Comparison of ENCODE assay signal across 10 mouse cellular contexts in the genomic region with DNA sequence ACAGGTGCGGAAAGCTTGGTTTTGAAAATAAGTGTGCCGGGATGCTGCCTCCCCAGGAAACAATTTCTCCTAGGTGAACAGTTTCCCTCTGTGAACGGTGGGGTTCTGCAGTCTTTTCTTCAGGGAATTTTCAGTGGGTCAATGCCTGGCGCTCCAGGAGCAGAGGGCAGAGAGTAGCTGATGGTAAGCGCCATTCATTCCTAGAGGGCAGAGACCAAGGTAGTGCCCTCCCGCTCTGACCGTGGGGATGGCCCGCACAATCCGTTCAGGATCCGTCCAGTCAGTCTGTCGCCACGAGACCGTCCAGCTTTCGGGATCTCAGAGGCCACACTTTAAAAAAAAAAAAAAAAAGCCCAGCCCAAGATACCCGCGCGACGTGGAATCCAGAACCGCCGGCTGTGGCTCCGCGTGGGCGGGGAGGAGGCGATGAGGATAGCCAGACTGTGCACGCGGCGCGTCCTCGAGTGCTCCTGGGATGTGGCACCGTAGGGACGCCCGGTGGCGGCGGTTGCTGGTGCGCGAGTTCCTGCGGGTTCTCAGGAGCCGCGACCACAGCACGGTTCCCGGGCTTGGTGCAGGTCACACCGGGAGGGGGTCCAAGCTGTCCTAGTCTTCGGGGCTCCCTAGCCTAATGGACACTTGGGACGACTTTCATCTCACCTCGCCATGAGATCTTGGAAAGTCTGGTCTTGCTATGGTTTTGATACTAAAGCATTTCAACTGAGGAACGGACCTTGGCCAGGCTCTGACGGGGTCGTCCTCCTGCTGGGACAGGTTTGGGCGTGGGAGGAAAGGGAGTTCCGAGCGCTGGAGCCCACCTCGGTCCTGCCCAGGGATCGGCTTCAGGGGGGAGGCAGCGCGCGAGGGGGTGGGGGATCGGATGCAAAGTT. TPM values are rescaled to one million over a fixed set of nuclear protein-coding genes. Genes with fewer than 3 reads are reported as not detected.
DNase-seq lines count a peak whose midpoint lies in the region; ATAC-seq lines count a peak whose summit lies in the region.
"Had no signal": no experiment of that assay in that cellular context is flagged by ENCODE, and none has a peak within 500 bp of the region (broad histone marks: within the 10 kb centered on the region; RNA-seq: fewer than 3 reads in every experiment).

No protein-coding gene starts in this region.

- DNase-seq in kidney, adult 11 months, result no peak
- peak; percentile 58 for DNase-seq in embryo, embryonic 11 days
- no peak for DNase-seq in layer of hippocampus, adult 9-11 months
- DNase-seq in frontal cortex, adult 2 months (ENCODE audit: extremely low spot score in 1 of 2, low spot score in 1 of 2), result no peak

- no peak for ATAC-seq in kidney, embryonic 14.5 days (ENCODE audit: low FRiP score, low TSS enrichment)
- ATAC-seq in hindbrain, embryonic 16.5 days, result no peak
- ATAC-seq in neural tube, embryonic 12.5 days (ENCODE audit: low FRiP score, low read depth), result no peak
- no peak for ATAC-seq in monocyte, adult 5-6 weeks (replicated peaks; ENCODE audit: insufficient number of reproducible peaks, low FRiP score, low TSS enrichment, poor library complexity, severe bottlenecking)

- no peaks in the 10 kb centered on the region for H3K36me3 ChIP-seq in kidney, embryonic 14.5 days (ENCODE audit: control insufficient read depth, insufficient read depth, low read length)
- H3K36me3 ChIP-seq in hindbrain, embryonic 16.5 days (ENCODE audit: control insufficient read depth, insufficient read depth, low read length), result no peaks in the 10 kb centered on the region
- no peaks in the 10 kb centered on the region for H3K36me3 ChIP-seq in neural tube, embryonic 12.5 days

- no peak overlapping the region for H3K27ac ChIP-seq in kidney, embryonic 14.5 days (ENCODE audit: low read depth, low read length)
- no peak overlapping the region for H3K27ac ChIP-seq in hindbrain, embryonic 16.5 days (ENCODE audit: low read depth, low read length)
- no peak overlapping the region for H3K27ac ChIP-seq in neural tube, embryonic 12.5 days

- WGBS in kidney, embryonic 14.5 days, result 2% methylated on average over 54 of the region's 57 CpGs
- WGBS in hindbrain, embryonic 16.5 days, result 1% methylated on average over 52 of the region's 57 CpGs
- WGBS in neural tube, embryonic 12.5 days, result 1% methylated on average over 57 of the region's 57 CpGs

- peaks cover 16% of the 10 kb centered on the region; the same call in 1 of the 2 replicates for H3K4me1 ChIP-seq in kidney, embryonic 14.5 days (ENCODE audit: control insufficient read depth, insufficient read depth, low read length)
- H3K4me1 ChIP-seq in hindbrain, embryonic 16.5 days (ENCODE audit: control insufficient read depth, insufficient read depth, low read depth, low read length), result peaks cover 17% of the 10 kb centered on the region
- H3K4me1 ChIP-seq in neural tube, embryonic 12.5 days, result peaks cover 24% of the 10 kb centered on the region

- H3K4me2 ChIP-seq in kidney, embryonic 14.5 days (replicated peaks; ENCODE audit: low read depth, low read length), result peak overlapping the region; percentile 27
- H3K4me2 ChIP-seq in hindbrain, embryonic 16.5 days (ENCODE audit: low read length), result peak overlapping the region; percentile 20
- peak overlapping the region; percentile 44 for H3K4me2 ChIP-seq in neural tube, embryonic 12.5 days (replicated peaks)

- peak overlapping the region; percentile 25 for H3K4me3 ChIP-seq in kidney, embryonic 14.5 days (ENCODE audit: low read length)
- H3K4me3 ChIP-seq in hindbrain, embryonic 16.5 days (ENCODE audit: low read length), result peak overlapping the region; percentile 10; the same call in 1 of the 2 replicates
- H3K4me3 ChIP-seq in neural tube, embryonic 12.5 days, result peak overlapping the region; percentile 13; the same call in 1 of the 2 replicates
- H3K4me3 ChIP-seq: erythroblast, embryonic 14.5 days had no signal

- H3K9me3 ChIP-seq in kidney, embryonic 14.5 days (ENCODE audit: control insufficient read depth, low read length), result no peaks in the 10 kb centered on the region
- H3K9me3 ChIP-seq in hindbrain, embryonic 16.5 days (ENCODE audit: control insufficient read depth, low read length), result no peaks in the 10 kb centered on the region
- H3K9me3 ChIP-seq in neural tube, embryonic 12.5 days, result no peaks in the 10 kb centered on the region

- peaks cover 61% of the 10 kb centered on the region for H3K27me3 ChIP-seq in kidney, embryonic 14.5 days (ENCODE audit: control insufficient read depth, insufficient read depth, low read length)
- H3K27me3 ChIP-seq in hindbrain, embryonic 16.5 days (replicated peaks; ENCODE audit: control insufficient read depth, insufficient read depth, low read length), result peaks cover 45% of the 10 kb centered on the region
- H3K27me3 ChIP-seq in neural tube, embryonic 12.5 days (replicated peaks), result peaks cover 70% of the 10 kb centered on the region

- no peak overlapping the region for H3K9ac ChIP-seq in kidney, embryonic 14.5 days (ENCODE audit: low read depth, low read length)
- no peak overlapping the region for H3K9ac ChIP-seq in hindbrain, embryonic 16.5 days (ENCODE audit: low read depth, low read length)
- H3K9ac ChIP-seq in neural tube, embryonic 12.5 days, result no peak overlapping the region

RNA-seq across cellular contexts. Expression of gene Foxd4, which starts 3.7 kb away (rescaled TPM):
- polyA plus RNA-seq in kidney, embryonic 14.5 days (2014; fragmentation: Nextera tagmentation; extraction: Ambion mirVana), result not detected in 2 replicates
- 0.27 TPM in 1 of 2 replicates, not detected in the other for polyA plus RNA-seq in hindbrain, embryonic 16.5 days (2015; fragmentation: Nextera tagmentation; extraction: Ambion mirVana)
- polyA plus RNA-seq in neural tube, embryonic 12.5 days (2016; fragmentation: Nextera tagmentation; extraction: Ambion mirVana), result not detected in 2 replicates
- not detected in 3 replicates for total RNA-seq in monocyte, adult 5-6 weeks (2017)
- not detected in 2 replicates for polyA plus RNA-seq in frontal cortex, adult 2 months (2012; rRNA removed)
- total RNA-seq: MEL had no signal
- polyA plus RNA-seq: erythroblast, embryonic 14.5 days had no signal

RNA-seq across cellular contexts. Expression of gene Gm10053, which starts 21.8 kb away (rescaled TPM):
- polyA plus RNA-seq in kidney, embryonic 14.5 days (2014; fragmentation: Nextera tagmentation; extraction: Ambion mirVana), result 307 and 366 TPM in 2 replicates
- polyA plus RNA-seq in hindbrain, embryonic 16.5 days (2015; fragmentation: Nextera tagmentation; extraction: Ambion mirVana), result 292 and 322 TPM in 2 replicates
- 237 and 247 TPM in 2 replicates for polyA plus RNA-seq in neural tube, embryonic 12.5 days (2016; fragmentation: Nextera tagmentation; extraction: Ambion mirVana)
- total RNA-seq in monocyte, adult 5-6 weeks (2017), result 11.0 to 57.2 TPM (median 41.0 TPM) in 3 replicates
- 104 and 113 TPM in 2 replicates for polyA plus RNA-seq in frontal cortex, adult 2 months (2012; rRNA removed)

RNA-seq across cellular contexts. Expression of gene Pgm5, which starts 35.6 kb away (rescaled TPM):
- 1.8 and 2.4 TPM in 2 replicates for polyA plus RNA-seq in kidney, embryonic 14.5 days (2014; fragmentation: Nextera tagmentation; extraction: Ambion mirVana)
- 1.3 and 1.7 TPM in 2 replicates for polyA plus RNA-seq in hindbrain, embryonic 16.5 days (2015; fragmentation: Nextera tagmentation; extraction: Ambion mirVana)
- 1.1 and 1.7 TPM in 2 replicates for polyA plus RNA-seq in neural tube, embryonic 12.5 days (2016; fragmentation: Nextera tagmentation; extraction: Ambion mirVana)
- total RNA-seq in monocyte, adult 5-6 weeks (2017), result not detected in 3 replicates
- 2.5 and 3.4 TPM in 2 replicates for polyA plus RNA-seq in frontal cortex, adult 2 months (2012; rRNA removed)
- total RNA-seq: MEL had no signal
- polyA plus RNA-seq: erythroblast, embryonic 14.5 days had no signal
